Mouse (Mus musculus) neural tube, embryonic 12.5 days (tissue): ENCODE results near the gene Cd48. TPM values are rescaled to one million over a fixed set of nuclear protein-coding genes. Genes with fewer than 3 reads are reported as not detected.

Experiments
- ATAC-seq: fragments of 200-750 bp; cut with Nextera tagmentation; 2 replicates; pipeline ENCODE4 v1.8.0; 2017; ENCODE audit warnings: low read depth, mild to moderate bottlenecking, moderate TSS enrichment, moderate library complexity; ENCODE audit not compliant: low FRiP score
- H3K27ac ChIP-seq: fragments of 300-500 bp; sonication (generic); 2 replicates; pipeline ENCODE4 v1.5.1; 2016
- H3K27me3 ChIP-seq: fragments of 300-500 bp; sonication (generic); replicated peaks from 2 replicates; pipeline ENCODE4 v1.6.1; 2016; ENCODE audit warnings: mild to moderate bottlenecking
- H3K36me3 ChIP-seq: fragments of 300-500 bp; sonication (generic); 2 replicates; pipeline ENCODE4 v1.6.1; 2016; ENCODE audit warnings: mild to moderate bottlenecking
- H3K4me1 ChIP-seq: fragments of 300-500 bp; sonication (generic); 2 replicates; pipeline ENCODE4 v1.6.1; 2016
- H3K4me2 ChIP-seq: fragments of 300-500 bp; sonication (generic); replicated peaks from 2 replicates; pipeline ENCODE4 v1.6.1; 2016; ENCODE audit warnings: mild to moderate bottlenecking
- H3K4me3 ChIP-seq: fragments of 300-500 bp; sonication (generic); 2 replicates; pipeline ENCODE4 v1.5.1; 2016
- H3K9ac ChIP-seq: fragments of 300-500 bp; sonication (generic); 2 replicates; pipeline ENCODE4 v1.6.1; 2016; ENCODE audit warnings: mild to moderate bottlenecking
- H3K9me3 ChIP-seq: fragments of 300-500 bp; sonication (generic); 2 replicates; pipeline ENCODE4 v1.6.1; 2016; ENCODE audit warnings: mild to moderate bottlenecking
- WGBS: fragments of 180-500 bp; shearing (Covaris S2); methylation state at CpG from one replicate; pipeline ENCODE4 v1.1.7; 2016; 5-methylcytosine and 5-hydroxymethylcytosine counted together
- microRNA-seq: library from miRNA; unstranded; fragments of <30 nt; microRNA quantifications from one replicate; pipeline ENCODE4, GENCODE M21; 2017
- polyA plus RNA-seq: library from polyadenylated mRNA; unstranded; fragments of >200 nt; fragmentation: Nextera tagmentation; extraction: Ambion mirVana; gene quantifications from 2 replicates; pipeline ENCODE4 v1.2.1, GENCODE M21; 2016

Gene Cd48
- polyA plus RNA-seq, 1 experiment from 2014 or later, result 0.81 TPM

GRCm38 (mm10) chr1:171715434-171715833 lies 33.6 kb downstream of the Cd48 start:
- 33% methylated on average over 2 of the region's 2 CpGs for WGBS
- Histone ChIP-seq H3K27ac (no peak overlapping the region), H3K27me3 (no peaks in the 10 kb centered on the region), H3K9ac (no peak overlapping the region), H3K36me3 (no peaks in the 10 kb centered on the region), H3K4me3 (no peak overlapping the region), H3K4me2 (no peak overlapping the region), H3K4me1 (no peaks in the 10 kb centered on the region), H3K9me3 (no peaks in the 10 kb centered on the region)
- no peak for ATAC-seq

- H3K4me2 ChIP-seq, result no peak overlapping the region
- H3K36me3 ChIP-seq, result no peaks in the 10 kb centered on the region
- no peaks in the 10 kb centered on the region for H3K27me3 ChIP-seq
- no peaks in the 10 kb centered on the region for H3K4me1 ChIP-seq
- H3K9me3 ChIP-seq, result no peaks in the 10 kb centered on the region
- WGBS, result 47% methylated on average over 1 of the region's 1 CpGs
- no peak overlapping the region for H3K27ac ChIP-seq
- ATAC-seq, result no peak
- no peak overlapping the region for H3K4me3 ChIP-seq
- no peak overlapping the region for H3K9ac ChIP-seq
Measured at GRCm38 (mm10) chr1:171716232-171716631, 34.4 kb downstream of the Cd48 start.

- Histone ChIP-seq H3K4me3 (no peak overlapping the region), H3K9me3 (peaks cover 10% of the 10 kb centered on the region), H3K36me3 (no peaks in the 10 kb centered on the region), H3K4me2 (no peak overlapping the region), H3K4me1 (no peaks in the 10 kb centered on the region), H3K27me3 (no peaks in the 10 kb centered on the region), H3K9ac (no peak overlapping the region), H3K27ac (no peak overlapping the region)
- no peak for ATAC-seq
Measured at GRCm38 (mm10) chr1:171731195-171731594, 49.4 kb downstream of the Cd48 start.

GRCm38 (mm10) chr1:171734898-171735297 lies 53.1 kb downstream of the Cd48 start:
- H3K4me2 ChIP-seq, result no peak overlapping the region
- no peak overlapping the region for H3K27ac ChIP-seq
- no peaks in the 10 kb centered on the region for H3K9me3 ChIP-seq
- no peak overlapping the region for H3K9ac ChIP-seq
- no peak overlapping the region for H3K4me3 ChIP-seq
- no peaks in the 10 kb centered on the region for H3K27me3 ChIP-seq
- WGBS, result 90% methylated on average over 6 of the region's 6 CpGs
- no peak for ATAC-seq
- no peaks in the 10 kb centered on the region for H3K36me3 ChIP-seq
- no peaks in the 10 kb centered on the region for H3K4me1 ChIP-seq

- H3K36me3 ChIP-seq, result no peaks in the 10 kb centered on the region
- H3K9ac ChIP-seq, result no peak overlapping the region
- H3K4me1 ChIP-seq, result no peaks in the 10 kb centered on the region
- no peak for ATAC-seq
- no peak overlapping the region for H3K27ac ChIP-seq
- no peaks in the 10 kb centered on the region for H3K27me3 ChIP-seq
- WGBS, result 86% methylated on average over 3 of the region's 3 CpGs
- H3K9me3 ChIP-seq, result no peaks in the 10 kb centered on the region
- no peak overlapping the region for H3K4me3 ChIP-seq
- H3K4me2 ChIP-seq, result no peak overlapping the region
Measured at GRCm38 (mm10) chr1:171748127-171748969, 66.5 kb downstream of the Cd48 start.

Small RNAs within 50 kb of the gene (microRNA-seq; reads per million reads assigned to microRNA genes)
- gene Mir7683, result not detected

Other genes with a start within 250 kb of the Cd48 start
- 15.0 and 16.9 TPM in 2 replicates for gene F11r, start 244.5 kb upstream of the Cd48 start, polyA plus RNA-seq
- 22.4 and 23.0 TPM in 2 replicates for gene Alyref2, start 178.5 kb upstream of the Cd48 start, polyA plus RNA-seq
- not detected in 2 replicates for gene Itln1, start 146.7 kb upstream of the Cd48 start, polyA plus RNA-seq
- gene Cd244a, start 122.8 kb upstream of the Cd48 start, polyA plus RNA-seq, result not detected in 2 replicates
- gene Ly9, start 74.6 kb upstream of the Cd48 start, polyA plus RNA-seq, result 0.11 TPM in 1 of 2 replicates, not detected in the other
- gene Slamf7, start 29.0 kb upstream of the Cd48 start, polyA plus RNA-seq, result not detected in 2 replicates
- 0.27 and 0.28 TPM in 2 replicates for gene Slamf1, start 85.1 kb downstream of the Cd48 start, polyA plus RNA-seq
- 0.66 and 1.2 TPM in 2 replicates for gene Cd84, start 157.7 kb downstream of the Cd48 start, polyA plus RNA-seq
- gene Gm10521, start 213.7 kb downstream of the Cd48 start, polyA plus RNA-seq, result not detected in 2 replicates
- gene Slamf6, start 235.5 kb downstream of the Cd48 start, polyA plus RNA-seq, result 0.20 TPM in 1 of 2 replicates, not detected in the other